Comparison of ENCODE assay signal across 9 mouse cellular contexts in the genomic region with DNA sequence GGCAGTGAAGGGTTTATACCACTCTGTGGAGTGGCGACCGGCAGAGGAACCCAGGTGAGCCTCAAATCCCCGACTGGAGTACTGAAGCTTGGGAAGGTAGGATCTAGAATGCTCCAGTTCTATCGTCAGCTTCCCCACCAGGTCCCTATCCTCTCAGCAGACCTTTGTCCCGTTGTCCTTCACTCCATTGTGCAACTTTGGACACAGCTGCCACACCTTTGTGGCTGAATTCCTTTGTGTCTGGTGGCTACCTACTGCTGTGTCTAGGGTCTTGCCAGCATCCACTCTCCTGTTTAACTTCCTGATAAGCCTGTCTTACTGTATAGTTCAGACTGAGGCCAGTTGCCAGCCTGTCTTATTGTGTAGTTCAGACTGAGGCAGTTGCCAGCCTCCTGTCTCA. TPM values are rescaled to one million over a fixed set of nuclear protein-coding genes. Genes with fewer than 3 reads are reported as not detected.
A peak's percentile ranks its signal among the peaks of the same experiment; 100 is the strongest.
DNase-seq lines count a peak whose midpoint lies in the region; ATAC-seq and TF ChIP-seq lines count a peak whose summit lies in the region.
"Had no signal": no experiment of that assay in that cellular context is flagged by ENCODE, and none has a peak within 500 bp of the region (broad histone marks: within the 10 kb centered on the region; RNA-seq: fewer than 3 reads in every experiment).

No protein-coding gene starts in this region.

- 44% methylated on average over 5 of the region's 5 CpGs for WGBS in kidney, embryonic 16.5 days
- WGBS in intestine, embryonic 14.5 days = 40% methylated on average over 5 of the region's 5 CpGs
- WGBS in neural tube, embryonic 12.5 days = 36% methylated on average over 5 of the region's 5 CpGs

- peak overlapping the region; percentile 85 for H3K9ac ChIP-seq in kidney, embryonic 16.5 days (replicated peaks; ENCODE audit: low read length)
- H3K9ac ChIP-seq in intestine, embryonic 14.5 days (ENCODE audit: low read length) = peak overlapping the region; percentile 78
- H3K9ac ChIP-seq in neural tube, embryonic 12.5 days = peak overlapping the region; percentile 89

- H3K27me3 ChIP-seq in kidney, embryonic 16.5 days (ENCODE audit: insufficient read depth, low read length) = no peaks in the 10 kb centered on the region
- H3K27me3 ChIP-seq in intestine, embryonic 14.5 days (replicated peaks; ENCODE audit: control insufficient read depth, insufficient read depth, low read length) = no peaks in the 10 kb centered on the region
- no peaks in the 10 kb centered on the region for H3K27me3 ChIP-seq in neural tube, embryonic 12.5 days (replicated peaks)

- peak overlapping the region; percentile 77 for H3K4me3 ChIP-seq in kidney, embryonic 16.5 days (ENCODE audit: low read length)
- peak overlapping the region; percentile 72; the same call in 1 of the 2 replicates for H3K4me3 ChIP-seq in cortical plate, adult 2 months (ENCODE audit: insufficient read depth, low read length)
- peak overlapping the region; percentile 84 for H3K4me3 ChIP-seq in intestine, embryonic 14.5 days (ENCODE audit: low read depth, low read length)
- H3K4me3 ChIP-seq in neural tube, embryonic 12.5 days = peak overlapping the region; percentile 83

- H3K27ac ChIP-seq in kidney, embryonic 16.5 days (ENCODE audit: low read length) = no peak overlapping the region
- no peak overlapping the region for H3K27ac ChIP-seq in cortical plate, adult 2 months (ENCODE audit: insufficient read depth, low read length)
- H3K27ac ChIP-seq in intestine, embryonic 14.5 days (ENCODE audit: low read depth) = no peak overlapping the region
- H3K27ac ChIP-seq in neural tube, embryonic 12.5 days = no peak overlapping the region

- H3K4me1 ChIP-seq in kidney, embryonic 16.5 days (ENCODE audit: insufficient read depth, low read length) = peaks cover 14% of the 10 kb centered on the region
- peaks cover 5% of the 10 kb centered on the region for H3K4me1 ChIP-seq in cortical plate, adult 2 months (ENCODE audit: control insufficient read depth, insufficient read depth, low read length)
- H3K4me1 ChIP-seq in intestine, embryonic 14.5 days (replicated peaks; ENCODE audit: control insufficient read depth, insufficient read depth, low read length) = peaks cover 10% of the 10 kb centered on the region
- H3K4me1 ChIP-seq in neural tube, embryonic 12.5 days = peaks cover 15% of the 10 kb centered on the region

- H3K36me3 ChIP-seq in kidney, embryonic 16.5 days (ENCODE audit: insufficient read depth, low read length) = peaks cover 24% of the 10 kb centered on the region
- peaks cover 42% of the 10 kb centered on the region for H3K36me3 ChIP-seq in intestine, embryonic 14.5 days (ENCODE audit: control insufficient read depth, insufficient read depth, low read length)
- peaks cover 34% of the 10 kb centered on the region for H3K36me3 ChIP-seq in neural tube, embryonic 12.5 days

- no peaks in the 10 kb centered on the region for H3K9me3 ChIP-seq in kidney, embryonic 16.5 days (ENCODE audit: low read length)
- H3K9me3 ChIP-seq in intestine, embryonic 14.5 days (ENCODE audit: control insufficient read depth, low read length) = no peaks in the 10 kb centered on the region
- no peaks in the 10 kb centered on the region for H3K9me3 ChIP-seq in neural tube, embryonic 12.5 days

- intact Hi-C loops in left cerebral cortex, postnatal 10 days (cut with DNase I) = no loop called here

- no peak for TF ChIP-seq POLR2A in cortical plate, adult 2 months (IDR thresholded peaks at IDR 0.05; ENCODE audit: extremely low read depth, insufficient read depth, low read length)

- peak overlapping the region; percentile 78 for H3K4me2 ChIP-seq in kidney, embryonic 16.5 days (replicated peaks; ENCODE audit: low read depth, low read length)
- peak overlapping the region; percentile 83 for H3K4me2 ChIP-seq in intestine, embryonic 14.5 days (ENCODE audit: low read length)
- peak overlapping the region; percentile 82 for H3K4me2 ChIP-seq in neural tube, embryonic 12.5 days (replicated peaks)

- DNase-seq in kidney, postnatal 36 days = no peak
- no peak for DNase-seq in intestine, embryonic 14.5 days (ENCODE audit: low spot score)
- DNase-seq in adrenal gland, adult (ENCODE audit: inconsistent age in 2 of 2, low spot score in 1 of 2) = no peak
- DNase-seq in left cerebral cortex, postnatal 10 days (ENCODE audit: extremely low spot score in 1 of 2, low spot score in 2 of 2) = no peak
- DNase-seq in gastrocnemius, adult 18-20 months (ENCODE audit: low spot score) = no peak

- TF ChIP-seq CTCF in cortical plate, adult 2 months (IDR thresholded peaks at IDR 0.05; ENCODE audit: extremely low read depth, insufficient read depth, low read length) = no peak

- ATAC-seq in kidney, embryonic 16.5 days (ENCODE audit: low FRiP score, low TSS enrichment) = no peak
- no peak for ATAC-seq in intestine, embryonic 14.5 days (replicated peaks; ENCODE audit: low FRiP score, low TSS enrichment, low read depth)
- ATAC-seq in neural tube, embryonic 12.5 days (ENCODE audit: low FRiP score, low read depth) = no peak
- ATAC-seq: inflammation-experienced regulatory T-cells, adult 6 months had no signal

RNA-seq across cellular contexts. Expression of a gene that starts 1.3 kb away (rescaled TPM):
- 77.6 and 78.5 TPM in 2 replicates for polyA plus RNA-seq in kidney, embryonic 16.5 days (2015; fragmentation: Nextera tagmentation; extraction: Ambion mirVana)
- 100 and 104 TPM in 2 replicates for polyA plus RNA-seq in cortical plate, adult 2 months (2012; rRNA removed)
- 84.4 and 85.3 TPM in 2 replicates for polyA plus RNA-seq in intestine, embryonic 14.5 days (2014; fragmentation: Nextera tagmentation; extraction: Ambion mirVana)
- polyA plus RNA-seq in neural tube, embryonic 12.5 days (2016; fragmentation: Nextera tagmentation; extraction: Ambion mirVana) = 60.9 and 67.2 TPM in 2 replicates
- 10 to 100 TPM; 65.9 to 71.6 TPM for total RNA-seq in left cerebral cortex, postnatal 10 days (2021)
- 10 to 100 TPM; 37.3 to 37.4 TPM for total RNA-seq in gastrocnemius, adult 18-20 months (2021)

RNA-seq across cellular contexts. Expression of a gene that starts 14.7 kb away (rescaled TPM):
- polyA plus RNA-seq in kidney, embryonic 16.5 days (2015; fragmentation: Nextera tagmentation; extraction: Ambion mirVana) = 4.6 and 5.3 TPM in 2 replicates
- polyA plus RNA-seq in cortical plate, adult 2 months (2012; rRNA removed) = 2.8 and 3.4 TPM in 2 replicates
- 3.1 and 4.9 TPM in 2 replicates for polyA plus RNA-seq in intestine, embryonic 14.5 days (2014; fragmentation: Nextera tagmentation; extraction: Ambion mirVana)
- 4.9 and 6.1 TPM in 2 replicates for polyA plus RNA-seq in neural tube, embryonic 12.5 days (2016; fragmentation: Nextera tagmentation; extraction: Ambion mirVana)
- total RNA-seq in left cerebral cortex, postnatal 10 days (2021) = 1 to 10 TPM; 3.4 to 3.5 TPM
- total RNA-seq in gastrocnemius, adult 18-20 months (2021) = 1 to 10 TPM in 1 of 2 experiments, under 1 TPM in 1; 0.57 to 1.3 TPM

RNA-seq across cellular contexts. Expression of a gene that starts 20.2 kb away (rescaled TPM):
- polyA plus RNA-seq in kidney, embryonic 16.5 days (2015; fragmentation: Nextera tagmentation; extraction: Ambion mirVana) = 244 and 252 TPM in 2 replicates
- polyA plus RNA-seq in cortical plate, adult 2 months (2012; rRNA removed) = 34.3 and 35.4 TPM in 2 replicates
- polyA plus RNA-seq in intestine, embryonic 14.5 days (2014; fragmentation: Nextera tagmentation; extraction: Ambion mirVana) = 273 and 286 TPM in 2 replicates
- 198 and 217 TPM in 2 replicates for polyA plus RNA-seq in neural tube, embryonic 12.5 days (2016; fragmentation: Nextera tagmentation; extraction: Ambion mirVana)
- total RNA-seq in left cerebral cortex, postnatal 10 days (2021) = 10 to 100 TPM; 63.1 to 75.1 TPM
- total RNA-seq in gastrocnemius, adult 18-20 months (2021) = 10 to 100 TPM; 23.2 to 23.7 TPM

RNA-seq across cellular contexts. Expression of a gene that starts 43.5 kb away (rescaled TPM):
- 49.8 and 56.2 TPM in 2 replicates for polyA plus RNA-seq in kidney, embryonic 16.5 days (2015; fragmentation: Nextera tagmentation; extraction: Ambion mirVana)
- 146 and 167 TPM in 2 replicates for polyA plus RNA-seq in cortical plate, adult 2 months (2012; rRNA removed)
- polyA plus RNA-seq in intestine, embryonic 14.5 days (2014; fragmentation: Nextera tagmentation; extraction: Ambion mirVana) = 15.8 and 20.0 TPM in 2 replicates
- 46.1 and 46.5 TPM in 2 replicates for polyA plus RNA-seq in neural tube, embryonic 12.5 days (2016; fragmentation: Nextera tagmentation; extraction: Ambion mirVana)
- total RNA-seq in left cerebral cortex, postnatal 10 days (2021) = 10 to 100 TPM; 69.5 to 73.6 TPM
- 10 to 100 TPM; 78.7 to 93.8 TPM for total RNA-seq in gastrocnemius, adult 18-20 months (2021)

RNA-seq across cellular contexts. Expression of a gene that starts 45.7 kb away (rescaled TPM):
- 0.24 and 0.31 TPM in 2 replicates for polyA plus RNA-seq in kidney, embryonic 16.5 days (2015; fragmentation: Nextera tagmentation; extraction: Ambion mirVana)
- 0.04 and 0.08 TPM in 2 replicates for polyA plus RNA-seq in cortical plate, adult 2 months (2012; rRNA removed)
- not detected in 2 replicates for polyA plus RNA-seq in intestine, embryonic 14.5 days (2014; fragmentation: Nextera tagmentation; extraction: Ambion mirVana)
- not detected in 2 replicates for polyA plus RNA-seq in neural tube, embryonic 12.5 days (2016; fragmentation: Nextera tagmentation; extraction: Ambion mirVana)
- not detected for total RNA-seq in left cerebral cortex, postnatal 10 days (2021)
- not detected for total RNA-seq in gastrocnemius, adult 18-20 months (2021)
